In the genomic region with DNA sequence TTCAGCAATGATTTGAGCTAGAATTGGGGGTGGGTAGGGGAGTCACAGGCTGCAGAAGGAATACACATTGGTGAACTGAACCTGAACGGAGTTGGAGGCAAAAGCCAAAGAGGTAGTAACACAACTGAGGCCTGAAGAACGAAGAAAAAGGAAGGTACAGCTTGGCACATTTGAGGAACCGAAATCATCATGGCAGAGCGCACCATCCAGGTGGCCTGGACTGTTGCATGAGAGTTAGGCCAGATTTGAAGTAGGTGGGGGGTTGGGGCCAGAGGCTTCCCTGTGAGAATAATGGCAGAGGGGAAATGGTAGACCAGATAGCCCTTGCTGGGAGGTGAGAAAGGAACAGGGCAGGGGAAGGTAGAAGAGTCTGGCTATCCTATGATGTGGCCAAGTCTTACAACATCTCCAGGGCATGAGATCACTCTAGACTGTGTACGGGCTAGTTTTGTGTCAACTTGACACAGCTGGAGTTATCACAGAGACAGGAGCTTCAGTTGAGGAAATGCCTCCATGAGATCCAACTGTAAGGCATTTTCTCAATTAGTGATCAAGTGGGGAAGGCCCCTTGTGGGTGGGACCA, we compare ENCODE assay signal across 31 mouse cellular contexts.
DNase-seq lines count a peak whose midpoint lies in the region; ATAC-seq and TF ChIP-seq lines count a peak whose summit lies in the region.
"Had no signal": no experiment of that assay in that cellular context is flagged by ENCODE, and none has a peak within 500 bp of the region (broad histone marks: within the 10 kb centered on the region; RNA-seq: fewer than 3 reads in every experiment).

No protein-coding gene starts in this region.

- no peak for DNase-seq in liver, postnatal 0 days
- no peak for DNase-seq in liver, embryonic 11.5 days (ENCODE audit: low spot score)
- DNase-seq in spleen, adult 2 months (ENCODE audit: low read depth in 1 of 2, low spot score in 2 of 2): peak; percentile 60 to 73
- DNase-seq in adipocyte (ENCODE audit: low spot score): no peak
- no peak for DNase-seq in cerebellum, adult 2 months
- DNase-seq in urinary bladder, adult 2 months (ENCODE audit: low spot score): no peak
- no peak for DNase-seq in kidney, postnatal 4 days
- DNase-seq: adrenal gland, postnatal 14 days; cerebellum, adult 11 months; cerebellum, postnatal 10 days; gastrocnemius, postnatal 10 days; heart, adult 11 months; kidney, adult 18-20 months; lung, embryonic 14.5 days; lung, postnatal 14 days; retina, postnatal 1 day; right cerebral cortex, postnatal 14 days; thymus, postnatal 14 days had no signal

- no peaks in the 10 kb centered on the region for H3K9me3 ChIP-seq in liver, postnatal 0 days (ENCODE audit: low read length)
- H3K9me3 ChIP-seq in liver, embryonic 11.5 days (ENCODE audit: control insufficient read depth, low read length): no peaks in the 10 kb centered on the region
- H3K9me3 ChIP-seq: forebrain, embryonic 13.5 days; heart, embryonic 10.5 days; heart, embryonic 15.5 days; limb, embryonic 13.5 days; neural tube, embryonic 12.5 days had no signal

- WGBS in liver, postnatal 0 days (ENCODE audit: insufficient replicate concordance): 58% methylated on average over 5 of the region's 5 CpGs
- WGBS in liver, embryonic 11.5 days: 89% methylated on average over 5 of the region's 5 CpGs
- WGBS in spleen, adult 2 months: 42% methylated on average over 5 of the region's 5 CpGs
- 93% methylated on average over 5 of the region's 5 CpGs for WGBS in cerebellum, adult 2 months

- ATAC-seq in liver, postnatal 0 days: peak; percentile 58
- no peak for ATAC-seq in liver, embryonic 11.5 days (replicated peaks; ENCODE audit: low FRiP score)
- ATAC-seq in megakaryocyte progenitor cell, adult 5-6 weeks (replicated peaks; ENCODE audit: poor library complexity): peak; percentile 37
- ATAC-seq: activated CD4-positive, CD25-positive, alpha-beta regulatory T cell, adult 4 months; forebrain, embryonic 13.5 days; hindbrain, embryonic 16.5 days; midbrain, embryonic 16.5 days had no signal

- H3K36me3 ChIP-seq in liver, postnatal 0 days (replicated peaks; ENCODE audit: insufficient read depth, low read length): no peaks in the 10 kb centered on the region
- H3K36me3 ChIP-seq in liver, embryonic 11.5 days (ENCODE audit: control insufficient read depth, insufficient read depth, low read length): no peaks in the 10 kb centered on the region
- no peaks in the 10 kb centered on the region for H3K36me3 ChIP-seq in spleen, adult 2 months (ENCODE audit: control insufficient read depth, insufficient read depth, low read length)
- H3K36me3 ChIP-seq: heart, embryonic 10.5 days; heart, embryonic 15.5 days; limb, embryonic 13.5 days; neural tube, embryonic 12.5 days had no signal

- no peaks in the 10 kb centered on the region for H3K27me3 ChIP-seq in liver, postnatal 0 days (ENCODE audit: insufficient read depth, low read length)
- no peaks in the 10 kb centered on the region for H3K27me3 ChIP-seq in liver, embryonic 11.5 days (replicated peaks; ENCODE audit: control insufficient read depth, insufficient read depth, low read length)
- no peaks in the 10 kb centered on the region for H3K27me3 ChIP-seq in spleen, adult 2 months (ENCODE audit: control insufficient read depth, insufficient read depth, low read length)
- H3K27me3 ChIP-seq in cerebellum, adult 2 months (ENCODE audit: control insufficient read depth, insufficient read depth, low read length): no peaks in the 10 kb centered on the region
- H3K27me3 ChIP-seq: forebrain, embryonic 13.5 days; heart, embryonic 15.5 days; limb, embryonic 13.5 days; neural tube, embryonic 12.5 days had no signal

- TF ChIP-seq EP300 in liver, postnatal 0 days (IDR thresholded peaks at IDR 0.05; ENCODE audit: low read depth): no peak

- no peak overlapping the region for H3K27ac ChIP-seq in liver, postnatal 0 days (ENCODE audit: low read depth)
- H3K27ac ChIP-seq in liver, embryonic 11.5 days (ENCODE audit: low read depth, low read length): no peak overlapping the region
- H3K27ac ChIP-seq in spleen, adult 2 months (ENCODE audit: insufficient read depth, low read length): peak overlapping the region; percentile 26; the same call in 1 of the 2 replicates
- no peak overlapping the region for H3K27ac ChIP-seq in cerebellum, adult 2 months (ENCODE audit: insufficient read depth, low read length)
- H3K27ac ChIP-seq: forebrain, embryonic 13.5 days; heart, embryonic 15.5 days; limb, embryonic 13.5 days; liver, embryonic 14.5 days; neural tube, embryonic 12.5 days had no signal

- H3K9ac ChIP-seq in liver, postnatal 0 days (replicated peaks): no peak overlapping the region
- H3K9ac ChIP-seq in liver, embryonic 11.5 days (ENCODE audit: low read depth, low read length): no peak overlapping the region
- H3K9ac ChIP-seq: forebrain, embryonic 13.5 days; heart, embryonic 15.5 days; limb, embryonic 13.5 days; liver, embryonic 14.5 days; lung, embryonic 14.5 days; neural tube, embryonic 12.5 days had no signal

- H3K4me2 ChIP-seq in liver, postnatal 0 days (ENCODE audit: low read depth, low read length): no peak overlapping the region
- H3K4me2 ChIP-seq in liver, embryonic 11.5 days: no peak overlapping the region
- H3K4me2 ChIP-seq: forebrain, embryonic 13.5 days; heart, embryonic 15.5 days; limb, embryonic 13.5 days; lung, embryonic 14.5 days; midbrain, embryonic 11.5 days; neural tube, embryonic 12.5 days had no signal

- H3K4me1 ChIP-seq in liver, postnatal 0 days (ENCODE audit: insufficient read depth): peaks cover 28% of the 10 kb centered on the region
- peaks cover 4% of the 10 kb centered on the region for H3K4me1 ChIP-seq in liver, embryonic 11.5 days (replicated peaks; ENCODE audit: control insufficient read depth, insufficient read depth, low read length)
- H3K4me1 ChIP-seq in spleen, adult 2 months (ENCODE audit: control insufficient read depth, insufficient read depth, insufficient read length): peaks cover 26% of the 10 kb centered on the region; the same call in 1 of the 2 replicates
- H3K4me1 ChIP-seq in cerebellum, adult 2 months (ENCODE audit: control insufficient read depth, insufficient read depth, low read length): no peaks in the 10 kb centered on the region

- TF ChIP-seq CTCF in liver, postnatal 0 days (IDR thresholded peaks at IDR 0.05; ENCODE audit: low read depth): no peak
- no peak for TF ChIP-seq CTCF in spleen, adult 2 months (IDR thresholded peaks at IDR 0.05; ENCODE audit: extremely low read depth, insufficient read depth, insufficient read length, insufficient replicate concordance)
- no peak for TF ChIP-seq CTCF in cerebellum, adult 2 months (IDR thresholded peaks at IDR 0.05; ENCODE audit: borderline replicate concordance, insufficient read depth, low read depth, low read length)

- H3K4me3 ChIP-seq in liver, postnatal 0 days (ENCODE audit: low read depth, low read length): no peak overlapping the region
- no peak overlapping the region for H3K4me3 ChIP-seq in liver, embryonic 11.5 days (ENCODE audit: low read depth, low read length)
- H3K4me3 ChIP-seq in spleen, adult 2 months (ENCODE audit: extremely low read depth, insufficient read depth, insufficient read length): no peak overlapping the region
- no peak overlapping the region for H3K4me3 ChIP-seq in cerebellum, adult 2 months (replicated peaks; ENCODE audit: insufficient read depth, low read depth, low read length)
- H3K4me3 ChIP-seq: erythroblast, embryonic 14.5 days; forebrain, embryonic 13.5 days; heart, embryonic 10.5 days; heart, embryonic 15.5 days; limb, embryonic 13.5 days; myocyte; neural tube, embryonic 12.5 days had no signal

- TF ChIP-seq POLR2A in spleen, adult 2 months (IDR thresholded peaks at IDR 0.05; ENCODE audit: low read depth, low read length): no peak
- TF ChIP-seq POLR2A in cerebellum, adult 2 months (IDR thresholded peaks at IDR 0.05; ENCODE audit: borderline replicate concordance, insufficient read depth, low read length): no peak

Comparison
In these comparisons a context has a peak if more than half of its experiments do, and no peak if none do; other contexts are left out.
1. DNase-seq: peak in spleen, adult 2 months (2 of 2); none in liver, postnatal 0 days (single experiment), liver, embryonic 11.5 days (single experiment), adipocyte (single experiment), cerebellum, adult 2 months (0 of 2), urinary bladder, adult 2 months (single experiment) and kidney, postnatal 4 days (0 of 2).